Mouse (Mus musculus) c-Kit-negative CD71-positive TER-119-positive erythroid progenitor cells, embryonic 14.5 days (primary cell): ENCODE measurements around the gene Add2.

Source experiments
- DNase-seq: peaks from one replicate; pipeline ENCODE4 v3.0.0-alpha.2; 2013; ENCODE audit warnings: low read depth, low spot score

Add2 gene

GRCm38 (mm10) chr6:86079323-86079722 is 50.8 kb downstream of the Add2 start:
- peak; percentile 54 for DNase-seq

DNA sequence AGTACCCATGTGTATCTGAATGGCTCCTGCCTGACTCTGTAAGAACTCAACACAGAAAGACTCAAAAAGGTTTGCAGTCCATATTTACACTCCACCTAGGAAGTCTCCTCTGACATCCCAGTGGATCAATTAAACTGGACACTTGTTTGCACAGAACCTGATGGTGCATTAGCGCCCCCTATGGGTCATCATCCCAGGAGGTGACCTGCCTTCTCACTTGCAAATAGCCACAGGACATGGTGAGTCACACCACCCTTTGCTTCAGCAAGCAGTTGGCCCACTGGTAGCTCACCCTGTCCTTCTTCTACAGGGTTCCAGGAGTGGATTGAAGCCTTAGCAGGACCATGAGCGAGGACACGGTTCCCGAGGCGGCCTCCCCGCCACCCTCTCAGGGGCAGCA is 57.0 kb downstream of the Add2 start:
- peak; percentile 62 for DNase-seq

DNA sequence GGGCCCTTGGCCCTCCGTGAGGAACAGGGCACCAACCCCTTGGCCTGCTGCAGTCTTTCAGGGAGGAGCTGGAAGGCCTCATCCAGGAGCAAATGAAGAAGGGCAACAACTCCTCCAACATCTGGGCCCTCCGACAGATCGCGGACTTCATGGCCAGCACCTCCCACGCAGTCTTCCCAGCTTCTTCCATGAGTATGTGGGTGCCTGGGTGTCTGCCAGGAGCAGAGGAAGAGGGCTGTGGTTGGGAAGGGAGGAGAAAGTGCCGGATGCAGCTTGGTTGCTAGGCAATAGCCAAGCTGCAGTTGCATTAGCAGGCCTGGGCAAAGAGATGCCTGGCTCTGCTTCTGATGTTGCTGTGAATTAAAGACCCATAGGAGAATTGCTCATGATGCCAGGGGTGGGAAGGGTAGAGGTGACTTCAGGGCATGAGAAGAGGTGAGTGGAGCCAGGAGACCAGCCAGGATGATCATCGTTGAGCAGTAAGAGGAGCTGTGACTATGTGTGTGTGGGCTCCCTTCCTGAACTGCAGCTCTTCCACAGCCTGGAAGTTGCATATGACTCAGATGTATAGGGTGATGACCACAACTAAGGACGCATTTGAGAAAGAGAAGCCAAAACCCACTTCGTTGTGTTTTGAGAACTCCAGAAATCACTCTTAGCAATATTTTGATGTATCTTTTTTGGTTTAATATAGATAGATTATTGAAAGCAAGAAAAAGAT is 58.5 kb downstream of the Add2 start:
- DNase-seq, result no peak

- DNase-seq, result no peak
Measured at GRCm38 (mm10) chr6:86087813-86088212, 59.3 kb downstream of the Add2 start.

- peak; percentile 21 for DNase-seq
Measured at GRCm38 (mm10) chr6:86094202-86094838, 65.8 kb downstream of the Add2 start.

DNA sequence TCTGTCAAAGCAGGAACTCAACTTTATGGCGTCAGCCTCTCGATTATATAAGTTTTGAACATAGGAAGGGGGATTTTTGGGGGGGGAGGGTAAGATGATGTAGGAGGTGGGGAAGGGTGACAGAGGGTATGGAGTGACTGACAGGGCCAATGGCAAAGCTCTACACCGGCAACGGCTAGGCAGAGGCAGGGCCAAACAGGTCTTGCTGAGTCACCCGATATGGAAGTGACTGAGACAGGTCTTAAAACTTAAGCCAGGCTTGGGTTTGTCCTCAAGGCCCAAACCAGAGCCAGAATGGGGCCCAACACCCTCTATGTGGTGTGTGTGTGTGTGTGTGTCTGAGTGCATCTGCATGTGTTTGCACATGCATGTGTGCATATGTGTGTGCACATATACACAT is 67.0 kb downstream of the Add2 start:
- DNase-seq, result no peak

DNA sequence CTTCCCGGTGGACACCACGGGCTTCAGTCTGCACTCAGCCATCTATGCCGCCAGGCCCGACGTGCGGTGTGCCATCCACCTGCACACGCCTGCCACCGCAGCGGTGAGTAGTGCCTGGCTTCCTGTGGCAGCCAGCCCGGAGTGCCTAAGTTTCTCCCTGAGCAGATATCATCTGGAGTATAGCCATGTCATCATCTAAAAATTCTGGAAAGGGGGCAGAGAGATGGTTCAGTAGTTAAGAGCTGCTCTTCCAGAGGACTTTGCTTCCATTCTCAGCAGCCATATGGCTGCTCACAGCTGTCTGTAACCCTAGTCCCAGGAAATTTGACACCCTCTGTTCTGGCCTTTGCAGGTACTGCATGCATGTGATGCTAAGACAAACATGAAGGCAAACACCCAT is 68.3 kb downstream of the Add2 start:
- no peak for DNase-seq

DNA sequence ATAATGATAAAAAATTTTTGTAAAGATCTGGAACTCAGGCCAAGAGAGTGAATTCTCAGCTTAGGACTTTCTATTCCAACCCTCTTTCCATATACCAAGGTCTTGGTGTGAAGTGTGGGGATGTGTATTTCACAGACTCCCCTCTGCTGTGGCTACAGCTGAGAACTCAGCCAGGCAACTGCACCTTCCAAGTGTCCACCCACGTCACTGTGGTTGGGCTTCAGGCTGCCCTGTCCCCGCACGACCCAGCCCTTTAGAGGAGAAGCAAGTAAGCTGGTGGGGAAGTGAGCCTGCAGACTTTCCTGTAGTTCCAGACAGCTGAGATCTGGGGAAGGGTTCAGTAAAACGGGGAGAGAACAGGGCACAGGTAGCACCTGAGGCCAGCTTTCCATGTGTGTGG is 68.7 kb downstream of the Add2 start:
- no peak for DNase-seq

DNA sequence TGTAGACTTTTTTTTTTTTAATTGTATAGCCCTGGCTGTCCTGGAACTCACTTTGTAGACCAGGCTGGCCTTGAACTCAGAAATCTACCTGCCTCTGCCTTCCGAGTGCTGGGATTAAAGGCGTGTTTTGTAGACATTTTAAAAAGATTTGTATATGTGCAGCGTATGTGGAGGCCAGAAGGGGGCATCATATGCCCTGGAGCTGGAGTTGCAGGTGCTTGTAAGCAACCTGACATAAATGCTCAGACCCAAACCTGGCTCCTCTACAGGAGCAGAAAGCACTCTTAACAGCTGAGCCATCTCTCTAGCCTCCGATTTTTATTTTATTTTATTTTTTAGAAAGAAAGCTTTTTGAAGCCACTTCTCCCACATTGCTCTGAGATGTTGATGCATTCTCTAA is 70.5 kb downstream of the Add2 start:
- DNase-seq, result no peak

- no peak for DNase-seq
Measured at GRCm38 (mm10) chr6:86101451-86101850, 73.0 kb downstream of the Add2 start.

DNA sequence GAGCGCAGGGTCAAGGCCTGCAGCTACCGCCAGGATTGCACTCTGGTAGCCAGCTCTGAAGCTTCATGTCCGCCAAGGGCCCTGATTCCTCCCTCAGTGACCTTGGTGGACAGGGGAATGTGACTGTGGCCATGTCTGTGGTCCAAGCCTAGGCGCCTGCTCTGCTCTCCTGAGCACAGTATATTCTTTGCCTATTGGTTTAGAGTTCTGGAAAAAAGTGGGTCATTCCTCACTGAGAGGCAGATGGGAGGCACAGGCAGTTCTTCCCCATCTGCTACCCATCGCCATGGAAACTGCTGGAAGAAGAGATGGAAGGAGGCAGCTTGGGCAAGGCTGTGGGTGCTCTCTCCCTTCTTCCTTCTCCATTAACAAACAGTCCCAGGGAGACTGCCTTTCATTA is 74.4 kb downstream of the Add2 start:
- no peak for DNase-seq

DNA sequence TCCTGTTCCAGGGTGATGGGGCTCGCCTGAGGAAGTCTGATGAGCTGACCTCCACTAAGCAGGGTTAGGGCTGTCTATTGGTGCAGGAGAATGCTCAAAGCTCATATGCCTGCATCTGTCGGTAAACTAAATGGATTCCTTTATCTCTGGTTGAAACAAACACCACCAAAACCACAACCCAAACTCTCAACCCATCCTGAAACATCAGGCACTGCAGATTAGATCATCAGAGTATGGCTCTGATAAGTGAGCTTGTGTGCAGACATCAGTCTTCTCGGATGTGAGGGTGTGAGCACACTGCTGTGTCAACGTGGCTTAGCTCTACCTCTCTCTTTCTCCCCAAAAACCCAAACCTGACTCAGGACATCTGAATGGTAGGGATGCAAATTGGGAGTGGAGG is 75.1 kb downstream of the Add2 start:
- no peak for DNase-seq

DNA sequence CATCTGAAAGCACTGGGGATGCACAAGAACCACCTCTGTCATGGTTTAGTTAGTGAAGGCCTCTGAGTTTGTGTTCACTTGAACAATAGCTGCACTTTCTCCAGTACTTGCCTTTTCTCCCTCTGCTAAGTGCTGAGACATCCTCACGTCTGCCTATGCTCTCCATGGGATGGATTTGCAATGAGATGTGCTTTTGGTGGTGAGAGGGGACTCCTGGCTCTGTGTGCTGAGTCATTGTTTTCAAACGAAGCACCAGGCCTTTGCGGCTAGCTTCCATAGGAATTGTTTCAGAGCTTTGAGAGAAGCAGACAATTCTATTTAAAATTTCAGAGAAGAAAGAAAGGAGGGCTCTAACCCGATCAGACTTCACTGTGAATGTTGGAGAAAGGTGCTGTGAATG is 76.2 kb downstream of the Add2 start:
- no peak for DNase-seq

DNA sequence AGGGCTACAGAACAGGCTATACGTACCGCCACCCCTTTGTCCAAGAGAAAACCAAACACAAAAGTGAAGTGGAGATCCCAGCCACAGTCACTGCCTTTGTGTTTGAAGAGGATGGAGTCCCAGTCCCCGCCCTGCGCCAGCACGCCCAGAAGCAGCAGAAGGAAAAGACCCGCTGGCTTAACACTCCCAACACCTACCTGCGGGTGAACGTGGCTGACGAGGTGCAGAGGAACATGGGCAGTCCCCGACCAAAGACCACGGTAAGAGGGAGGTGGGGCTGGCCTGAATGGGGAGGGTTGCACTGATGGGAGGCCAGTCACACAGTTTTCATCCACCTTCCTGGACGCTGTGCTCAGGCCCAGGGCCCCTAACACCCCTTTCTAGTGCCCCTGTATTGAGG is 77.6 kb downstream of the Add2 start:
- DNase-seq, result no peak

DNA sequence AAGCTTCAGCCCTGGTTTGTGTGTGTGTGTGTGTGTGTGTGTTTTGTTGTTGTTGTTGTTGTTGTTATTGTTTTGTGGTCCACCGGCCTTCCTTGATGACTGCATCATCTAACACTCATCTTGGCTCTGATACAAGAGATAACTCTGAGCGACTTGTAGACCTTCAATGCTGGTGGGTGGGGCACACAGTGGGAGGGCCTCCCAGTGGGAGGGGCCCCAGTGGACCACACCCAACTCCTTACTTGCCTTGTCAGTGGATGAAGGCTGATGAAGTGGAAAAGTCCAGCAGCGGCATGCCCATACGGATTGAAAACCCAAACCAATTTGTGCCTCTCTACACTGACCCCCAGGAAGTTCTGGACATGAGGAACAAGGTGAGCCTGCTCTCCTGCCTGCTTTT is 78.6 kb downstream of the Add2 start:
- peak; percentile 60 for DNase-seq

DNA sequence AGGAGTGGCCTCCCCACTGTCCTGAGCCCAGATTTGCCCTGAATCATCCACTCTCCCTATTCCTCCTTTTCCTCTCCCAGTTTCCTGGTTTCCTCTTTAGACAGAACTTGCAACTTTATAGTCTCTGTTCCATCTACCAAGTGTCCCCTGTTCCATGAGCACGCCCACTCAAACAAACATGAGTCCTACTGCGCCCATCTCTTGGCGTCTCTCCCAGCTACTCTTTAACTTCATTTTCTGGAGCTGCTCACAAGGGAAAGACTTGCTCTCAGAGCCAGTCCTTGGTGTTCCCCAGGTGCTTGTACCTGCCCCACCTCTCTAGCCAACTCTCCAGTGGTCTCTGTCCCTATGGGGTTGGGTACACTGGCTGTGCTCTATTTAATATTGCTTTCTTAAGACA is 87.4 kb downstream of the Add2 start:
- no peak for DNase-seq

- DNase-seq, result no peak
Measured at GRCm38 (mm10) chr6:86123057-86123456, 94.6 kb downstream of the Add2 start.

DNA sequence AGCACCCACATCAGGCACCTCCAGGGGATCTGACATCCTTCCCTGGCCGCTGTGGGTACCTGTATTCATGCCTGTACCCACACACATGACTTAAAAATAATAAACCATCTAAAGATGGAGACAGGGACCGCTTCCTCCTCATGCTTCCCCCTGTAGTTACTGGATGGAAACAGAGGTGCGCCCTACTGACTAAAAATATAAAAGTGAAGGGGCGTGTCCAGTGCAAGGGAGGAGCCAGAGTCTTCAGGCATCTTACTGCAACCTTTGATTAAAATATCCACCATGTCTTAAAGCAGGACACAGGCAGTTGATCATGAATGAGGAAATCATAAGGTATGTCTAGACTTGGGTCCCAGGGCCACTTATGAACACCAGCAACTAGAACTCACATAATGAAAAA is 97.3 kb downstream of the Add2 start:
- DNase-seq, result no peak

- DNase-seq, result no peak
Measured at GRCm38 (mm10) chr6:86126953-86127581, 98.6 kb downstream of the Add2 start.

DNA sequence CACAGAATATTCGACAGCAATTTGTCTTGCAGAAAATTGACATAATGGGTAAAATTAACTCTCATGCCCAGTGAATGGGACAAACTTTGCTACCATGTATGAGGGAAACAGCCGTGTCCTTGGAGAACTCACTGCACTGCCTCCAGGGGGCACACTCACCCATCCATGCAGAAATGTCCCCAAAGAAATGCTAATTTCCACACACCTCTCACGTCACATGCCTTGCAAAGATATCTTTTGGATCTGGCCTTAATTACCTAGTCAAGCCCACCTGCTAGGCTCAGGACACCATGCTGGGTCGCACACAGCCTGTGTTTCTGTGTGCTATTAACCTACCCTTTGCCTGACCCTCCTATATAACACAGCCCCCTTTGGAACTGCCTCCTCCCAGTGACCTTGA is 100.0 kb downstream of the Add2 start:
- peak; percentile 40 for DNase-seq

DNA sequence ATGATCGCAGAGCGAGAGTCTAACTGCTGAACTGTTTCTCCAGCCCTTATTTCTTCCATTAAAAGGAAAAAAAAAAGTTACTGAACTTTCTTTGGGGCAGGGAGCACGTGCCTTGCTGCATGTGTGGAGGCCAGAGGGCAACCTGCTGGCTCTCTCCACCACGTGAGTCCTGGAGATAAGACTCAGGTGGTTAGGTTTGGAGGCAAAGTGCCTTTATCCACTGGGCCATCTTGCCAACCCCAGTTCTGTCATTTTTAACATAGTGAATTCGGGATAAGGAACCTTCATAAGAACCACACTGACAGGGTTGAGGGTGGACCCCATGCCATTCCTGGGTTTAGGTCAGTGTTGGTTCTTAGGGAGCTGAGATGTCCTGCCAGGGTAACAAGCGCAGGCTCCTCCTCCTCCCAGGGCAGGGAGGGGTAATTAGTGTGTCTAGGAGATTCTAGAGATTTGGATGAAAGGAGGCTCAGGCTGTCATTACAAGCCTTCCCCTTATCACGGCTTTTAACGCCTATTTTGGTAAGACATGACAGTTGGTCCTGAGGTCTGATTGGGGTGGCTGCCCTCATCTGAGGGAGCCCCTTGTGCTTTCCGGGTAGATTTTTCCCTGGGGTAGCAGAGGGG is 101.5 kb downstream of the Add2 start:
- DNase-seq, result peak; percentile 75

DNA sequence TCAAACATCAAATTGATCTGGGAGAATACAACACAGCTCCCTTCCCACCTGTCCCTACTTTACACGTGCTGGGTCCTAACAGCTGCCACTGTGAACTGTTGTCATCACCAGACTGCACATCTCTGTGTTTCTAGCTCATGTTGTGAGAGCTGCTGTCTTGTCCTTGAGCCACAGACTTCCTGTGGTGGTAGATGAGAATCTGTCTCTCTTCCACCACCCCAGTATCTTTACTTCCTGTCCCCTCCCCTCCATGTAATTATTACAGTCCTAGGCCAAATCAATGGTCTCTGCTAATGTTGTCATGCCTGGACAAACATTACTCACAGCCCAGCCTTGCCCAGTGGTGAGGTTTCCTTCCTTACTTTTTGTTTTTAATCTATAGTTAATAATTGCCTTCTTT is 105.4 kb downstream of the Add2 start:
- no peak for DNase-seq

DNA sequence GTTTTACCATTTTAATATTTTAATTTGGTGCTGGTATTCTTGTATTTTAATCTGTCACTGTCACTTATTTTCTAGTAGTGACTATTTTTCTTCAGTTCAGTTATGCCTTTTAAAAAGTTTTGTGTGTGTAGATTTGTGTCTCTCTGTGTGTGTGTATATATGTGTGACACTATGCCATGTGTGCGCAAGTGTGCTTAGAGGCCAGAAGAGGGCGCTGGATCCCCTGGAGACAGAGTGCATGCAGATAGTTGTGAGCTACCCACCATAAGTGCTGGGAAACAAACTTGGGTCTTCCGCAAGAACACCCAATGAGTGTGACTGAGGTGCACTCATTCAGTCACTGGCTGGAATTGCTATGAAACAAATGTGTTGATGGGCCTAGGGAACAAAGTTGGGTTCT is 107.7 kb downstream of the Add2 start:
- DNase-seq, result no peak
